Mouse (Mus musculus) kidney, postnatal 36 days (tissue): ENCODE results near the gene Abcd1.
"Not testable (repeated sequence)": the region's sequence is repeated elsewhere in the genome, so short reads cannot be mapped to it uniquely, and the experiment has no call there.

Experiments used
- DNase-seq, 2 experiments: peaks; one replicate each; pipeline ENCODE4 v3.0.0; 2021 to 2022; ENCODE audit warnings: mixed read lengths in 2 of 2

The Abcd1 gene

DNA sequence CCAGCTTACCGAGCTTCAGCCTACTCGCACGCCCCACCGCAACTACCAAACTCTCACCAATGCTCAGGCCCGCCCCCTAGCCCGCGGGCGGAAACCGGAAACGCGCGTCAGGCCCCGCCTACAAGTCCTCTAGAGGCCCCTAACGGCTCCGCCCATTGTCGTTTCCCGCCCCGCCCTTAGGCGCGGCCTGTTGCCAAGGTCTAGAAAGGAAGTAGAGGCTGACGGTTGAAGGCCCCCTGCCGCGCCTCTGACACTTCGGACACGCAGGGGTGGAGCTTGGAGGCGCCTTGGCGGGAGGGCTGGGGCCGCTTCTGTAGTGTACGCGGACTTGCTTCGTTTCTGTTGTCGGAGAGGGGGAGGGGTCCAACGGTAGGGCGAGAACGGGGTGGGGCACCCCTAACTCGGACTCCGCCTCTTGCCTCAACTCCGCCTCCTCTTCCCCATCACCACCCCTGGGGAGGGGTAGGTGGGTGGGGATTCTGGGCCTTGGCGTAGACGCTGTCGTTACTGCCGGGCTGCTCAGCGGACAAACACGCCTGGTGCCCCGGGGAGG is at the start of gene Abcd1, which contains the start of gene Bcap31:
Gene Abcd1 (plus strand): TSS at position 489 of the 553 bp plus-strand sequence.
Gene Bcap31 (minus strand): TSS at position 67 of the 553 bp plus-strand sequence.
- DNase-seq: peak; percentile 96 to 97

DNA sequence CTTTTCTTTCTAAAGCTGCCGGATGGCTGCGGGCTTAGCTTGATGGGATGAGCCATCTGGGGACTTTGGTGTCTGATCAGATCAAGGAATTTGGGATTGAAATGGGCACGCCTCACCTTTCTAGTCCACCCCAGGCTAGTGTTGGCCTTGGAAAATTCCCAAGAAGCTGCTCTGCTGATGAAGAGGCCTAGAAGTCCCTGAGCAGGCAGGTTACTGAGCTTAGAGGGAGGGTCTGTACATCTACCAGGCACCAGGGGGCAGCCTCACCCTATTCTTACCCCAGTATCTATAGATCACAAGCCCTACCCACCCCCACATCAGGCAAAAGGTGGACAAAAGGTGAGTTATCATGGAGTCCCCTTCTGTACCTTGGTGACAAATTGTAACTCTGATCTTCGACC is 44.4 kb upstream of the Abcd1 start:
- DNase-seq: peak; percentile 60 to 77

GRCm38 (mm10) chrX:73672879-73673618 is 43.3 kb upstream of the Abcd1 start, which contains the start of gene Slc6a8:
Slc6a8 (plus strand) TSS chrX:73673150.
- peak; percentile 73 to 87 for DNase-seq

DNA sequence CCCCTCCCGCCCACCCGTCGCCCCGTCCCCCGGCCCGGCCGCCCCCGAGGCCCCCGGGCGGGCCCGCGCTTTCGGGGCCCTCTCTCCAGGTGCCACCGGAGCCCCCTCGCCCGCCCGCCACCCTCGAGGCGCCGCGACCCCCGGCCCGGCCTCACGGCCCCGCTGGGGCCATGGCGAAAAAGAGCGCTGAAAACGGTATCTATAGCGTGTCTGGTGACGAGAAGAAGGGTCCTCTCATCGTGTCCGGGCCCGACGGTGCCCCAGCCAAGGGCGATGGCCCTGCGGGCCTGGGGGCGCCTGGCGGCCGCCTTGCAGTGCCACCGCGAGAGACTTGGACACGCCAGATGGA is 42.8 kb upstream of the Abcd1 start:
- DNase-seq: no peak

DNA sequence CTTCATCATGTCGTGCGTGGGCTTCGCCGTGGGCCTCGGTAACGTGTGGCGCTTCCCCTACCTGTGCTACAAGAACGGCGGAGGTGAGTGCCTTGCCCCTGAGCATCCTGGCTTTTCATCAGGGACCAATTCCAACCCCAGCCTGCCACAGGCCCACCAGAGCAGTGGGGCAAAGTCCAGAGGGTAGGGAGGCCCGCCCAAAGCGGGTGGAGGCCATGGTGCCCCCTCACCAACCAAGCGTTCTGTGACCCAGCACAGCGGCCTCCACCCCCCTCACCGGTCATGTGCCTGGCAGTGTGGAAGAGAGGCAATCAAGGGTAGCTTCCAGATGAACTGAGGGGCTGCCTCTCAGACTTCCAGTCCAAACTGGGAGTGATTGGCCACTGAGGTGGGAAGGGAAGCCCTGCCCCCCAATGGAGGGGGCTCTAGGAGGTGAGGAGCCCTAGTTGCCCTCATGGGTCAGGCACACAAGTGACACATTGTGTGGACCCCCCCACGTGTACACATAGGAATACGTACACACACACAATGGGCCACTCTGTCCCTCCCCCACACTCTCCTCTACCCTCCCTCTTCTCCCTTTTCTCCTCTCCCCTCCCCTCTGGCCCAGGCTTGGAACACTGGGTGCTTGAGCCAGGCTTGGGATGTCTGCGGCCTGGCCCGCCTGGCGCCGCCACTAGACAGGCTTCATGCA is 42.3 kb upstream of the Abcd1 start:
- peak; percentile 76 to 81 for DNase-seq

- no peak for DNase-seq
These were observed 41.2 kb upstream of the Abcd1 start for GRCm38 (mm10) chrX:73675231-73675630.

GRCm38 (mm10) chrX:73676668-73677067 is 39.7 kb upstream of the Abcd1 start:
- no peak for DNase-seq

- DNase-seq: no peak
These were observed 32.2 kb upstream of the Abcd1 start for GRCm38 (mm10) chrX:73684156-73684555.

DNA sequence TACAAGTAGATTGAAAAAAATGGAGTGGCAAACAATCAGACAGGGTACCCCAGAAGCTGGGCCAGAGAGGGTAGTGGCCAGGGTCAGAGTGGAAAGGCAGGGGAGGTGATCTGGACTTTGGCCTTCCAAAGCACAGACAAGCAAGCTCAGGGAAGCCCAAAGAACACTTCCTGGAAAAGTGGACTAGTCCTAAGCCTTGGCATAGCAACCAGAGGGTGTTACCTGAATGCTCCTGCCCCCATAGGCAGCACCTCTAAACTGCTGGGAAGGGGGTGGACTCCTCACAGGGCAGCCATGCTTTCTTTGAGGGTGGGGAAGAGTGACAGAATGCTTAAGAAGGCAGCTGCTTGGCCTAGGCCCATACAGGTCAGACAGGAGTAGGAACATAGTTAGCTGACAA is 31.4 kb upstream of the Abcd1 start:
- peak; percentile 37 to 48 for DNase-seq

DNA sequence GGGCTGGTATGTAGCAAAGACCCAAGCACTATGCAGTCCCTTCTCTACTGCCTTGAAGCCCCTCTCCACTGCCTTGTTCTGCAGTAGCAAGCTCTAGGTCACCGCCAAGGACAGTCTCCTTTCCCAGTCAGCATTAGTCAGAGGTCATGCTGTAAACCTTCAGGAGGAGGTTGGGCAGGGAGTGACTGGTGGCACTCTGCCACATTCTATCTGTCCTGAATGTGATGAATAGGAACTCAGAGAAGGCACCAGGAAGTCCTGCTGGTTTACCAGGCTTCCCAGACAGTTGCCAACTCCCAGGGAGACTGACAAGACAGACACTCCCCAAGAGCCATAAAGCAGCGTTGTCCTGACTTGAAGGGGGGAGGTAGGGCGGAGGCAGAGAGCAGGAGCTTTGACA is 30.8 kb upstream of the Abcd1 start:
- peak; percentile 65 to 84 for DNase-seq

DNA sequence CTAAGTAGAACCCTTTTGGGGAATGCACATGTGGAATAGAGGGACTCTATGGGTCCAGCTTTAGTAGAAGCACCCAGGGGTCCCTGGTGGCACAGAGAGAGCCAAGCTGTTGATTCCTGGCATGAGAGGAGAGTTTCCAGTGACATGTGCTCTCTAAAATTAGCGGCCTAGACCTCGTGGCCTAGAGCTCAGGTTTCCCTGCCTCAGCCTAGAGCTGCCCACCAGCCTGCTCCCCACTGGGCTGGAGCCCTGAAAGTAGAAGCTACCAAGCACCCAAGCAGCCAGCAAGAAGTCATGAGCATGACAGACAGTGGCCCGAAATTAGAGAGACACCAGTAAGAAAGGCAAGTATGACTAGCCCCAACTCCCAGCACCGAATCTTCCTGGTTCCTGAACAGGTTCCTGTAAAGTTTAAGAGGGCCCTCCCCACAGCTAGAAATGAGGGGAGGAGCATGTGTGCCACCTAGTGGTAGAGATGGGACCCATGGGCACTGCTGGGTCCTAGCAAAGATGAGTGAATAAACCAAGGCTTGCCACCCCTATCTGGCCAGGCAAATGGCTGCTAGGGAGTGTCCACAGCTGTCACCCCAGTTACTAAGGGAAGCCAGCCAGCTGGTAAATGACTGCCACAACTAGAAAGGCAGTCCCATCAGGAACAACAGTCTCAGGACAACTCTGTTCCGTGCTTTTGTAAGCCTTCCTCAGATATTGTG is 25.3 kb upstream of the Abcd1 start:
- DNase-seq: peak; percentile 50 to 75

- DNase-seq: no peak
These were observed 15.9 kb upstream of the Abcd1 start for GRCm38 (mm10) chrX:73700472-73700871.

- DNase-seq: peak; percentile 49 to 67
These were observed 805 bp upstream of the Abcd1 start for GRCm38 (mm10) chrX:73715476-73716108.

GRCm38 (mm10) chrX:73716709-73717545 is 530 bp downstream of the Abcd1 start:
- DNase-seq: no peak

DNA sequence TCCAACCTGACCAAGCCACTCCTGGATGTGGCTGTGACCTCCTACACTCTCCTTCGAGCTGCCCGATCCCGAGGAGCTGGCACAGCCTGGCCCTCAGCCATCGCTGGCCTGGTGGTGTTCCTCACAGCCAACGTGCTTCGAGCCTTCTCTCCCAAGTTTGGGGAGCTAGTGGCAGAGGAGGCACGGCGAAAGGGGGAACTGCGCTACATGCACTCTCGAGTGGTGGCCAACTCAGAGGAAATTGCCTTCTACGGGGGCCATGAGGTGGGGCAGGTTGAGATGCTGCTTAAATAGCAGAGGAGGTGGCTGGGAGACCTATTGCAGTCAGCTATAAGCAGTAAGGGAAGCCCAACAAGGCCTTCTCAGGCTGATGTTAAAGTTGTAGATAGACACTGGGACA is 1.3 kb downstream of the Abcd1 start:
- peak in 1 of 2 experiments; percentile 22 for DNase-seq

DNA sequence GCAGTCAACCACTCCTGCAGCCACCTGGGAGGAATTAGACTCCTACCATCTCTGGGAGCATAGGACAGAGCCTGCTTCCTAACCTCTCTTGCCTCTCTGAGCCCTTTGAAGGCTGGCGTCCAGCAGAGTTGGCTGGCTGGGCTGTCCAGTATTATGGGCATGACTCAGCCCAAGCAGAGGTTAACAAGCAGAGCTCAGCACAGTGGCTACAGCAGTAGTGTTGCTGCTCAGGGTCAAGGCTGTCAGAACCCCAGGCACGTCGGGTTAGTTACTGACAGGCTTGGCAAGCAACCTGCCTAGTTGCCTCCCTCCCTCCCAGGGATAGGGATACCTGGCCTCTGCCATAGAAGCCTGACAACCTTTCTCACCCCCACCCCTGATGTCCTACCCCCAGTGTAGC is 1.9 kb downstream of the Abcd1 start:
- no peak for DNase-seq

DNA sequence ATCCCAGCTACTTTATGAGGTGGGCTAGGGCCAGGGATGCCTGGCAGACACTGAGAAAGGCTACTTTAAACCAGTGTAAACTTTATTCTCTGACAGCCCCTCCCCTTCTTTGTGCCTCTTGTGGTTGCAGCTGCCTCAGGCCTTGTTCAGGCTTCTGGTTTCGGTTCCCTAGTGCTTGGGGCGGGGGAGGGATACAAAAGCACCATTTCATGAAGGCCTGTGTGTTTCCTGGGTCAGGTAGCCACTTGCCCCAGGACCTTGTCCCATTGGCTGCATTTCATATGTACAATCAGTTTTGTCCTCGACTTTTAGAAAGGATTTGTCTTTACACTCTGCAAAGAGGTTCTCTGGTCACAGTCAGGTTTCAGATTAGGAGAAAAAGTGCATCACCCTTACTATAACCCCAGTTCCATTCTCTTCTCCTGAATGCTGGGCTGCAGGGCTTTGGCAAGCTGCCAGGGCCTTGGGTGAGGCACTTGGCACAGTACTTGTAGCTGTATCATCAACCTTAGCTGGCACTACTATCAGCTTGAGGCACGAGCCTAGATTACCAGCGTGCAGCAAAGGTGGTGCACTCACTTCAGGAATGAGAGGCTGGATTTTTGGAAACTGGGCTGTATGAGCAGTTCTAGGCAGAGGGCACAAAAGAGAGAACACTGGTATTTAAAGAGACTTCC is 2.4 kb downstream of the Abcd1 start:
- peak; percentile 40 to 69 for DNase-seq

GRCm38 (mm10) chrX:73730908-73731307 is 14.5 kb downstream of the Abcd1 start:
- no peak for DNase-seq

DNA sequence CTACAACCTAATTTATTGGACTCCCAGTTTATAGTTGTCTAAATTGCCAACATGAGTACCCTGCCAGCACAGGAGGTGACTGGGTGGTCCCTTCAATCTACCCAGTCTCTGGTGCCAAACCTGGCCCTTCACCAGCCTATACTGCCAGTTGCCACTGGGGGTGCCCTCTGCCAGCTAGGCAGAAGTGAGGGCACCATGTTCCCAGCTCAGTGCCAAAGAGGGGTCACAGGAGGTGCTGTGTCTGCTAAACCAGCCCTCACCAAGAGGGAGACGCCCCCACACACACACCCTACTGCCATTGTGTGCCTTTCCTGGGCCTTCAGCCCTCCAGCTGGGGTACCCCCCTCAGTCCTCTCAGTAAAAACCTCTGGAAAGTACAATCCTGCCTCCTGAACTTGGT is 21.8 kb downstream of the Abcd1 start:
- DNase-seq: peak in 1 of 2 experiments; percentile 9

- DNase-seq: no peak
These were observed 22.8 kb downstream of the Abcd1 start for GRCm38 (mm10) chrX:73739151-73739550.

DNA sequence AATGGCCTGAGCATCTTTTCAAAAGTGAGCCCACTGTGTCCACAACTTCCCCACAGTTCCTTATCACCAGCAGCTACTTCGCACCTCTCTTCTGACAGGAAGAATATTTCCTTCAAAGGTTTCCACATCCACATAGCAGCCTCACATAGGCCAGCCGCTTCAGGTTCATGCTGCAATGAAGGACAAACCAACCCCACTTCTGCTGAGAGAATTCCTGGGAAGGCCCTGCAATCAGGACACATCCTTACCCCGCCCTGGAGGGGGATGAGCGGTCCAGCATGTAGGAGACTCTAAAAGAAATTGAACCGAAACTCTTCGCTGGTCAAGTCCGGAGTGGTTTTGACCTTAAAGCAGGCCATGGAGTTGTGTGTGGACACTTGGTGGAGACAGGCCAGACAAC is 23.4 kb downstream of the Abcd1 start:
- not testable (repeated sequence) for DNase-seq
